Comparison of ENCODE assay signal across 9 mouse cellular contexts in genomic region chr13:97549384-97549783, GRCm38 (mm10).
DNase-seq lines count a peak whose midpoint lies in the region; ATAC-seq and TF ChIP-seq lines count a peak whose summit lies in the region.
"Had no signal": no experiment of that assay in that cellular context is flagged by ENCODE, and none has a peak within 500 bp of the region (broad histone marks: within the 10 kb centered on the region; RNA-seq: fewer than 3 reads in every experiment).

No protein-coding gene starts in this region.

- H3K4me1 ChIP-seq in kidney, embryonic 14.5 days (ENCODE audit: control insufficient read depth, insufficient read depth, low read length) = peaks cover 8% of the 10 kb centered on the region
- H3K4me1 ChIP-seq in midbrain, postnatal 0 days (ENCODE audit: insufficient read depth, low read length) = no peaks in the 10 kb centered on the region
- peaks cover 5% of the 10 kb centered on the region; the same call in 1 of the 2 replicates for H3K4me1 ChIP-seq in midbrain, embryonic 13.5 days (replicated peaks)
- peaks cover 6% of the 10 kb centered on the region; the same call in 1 of the 2 replicates for H3K4me1 ChIP-seq in hindbrain, postnatal 0 days (ENCODE audit: insufficient read depth, low read length)

- no peak for DNase-seq in kidney, adult 9 months
- no peak for DNase-seq in midbrain, postnatal 0 days (ENCODE audit: low spot score)
- DNase-seq in hindbrain, postnatal 0 days (ENCODE audit: low spot score) = no peak
- DNase-seq in embryo, embryonic 10.5 days (ENCODE audit: low spot score) = no peak
- no peak for DNase-seq in MN1 (ENCODE audit: low spot score)
- DNase-seq: adrenal gland, postnatal 14 days had no signal

- no peaks in the 10 kb centered on the region; the same call in 1 of the 2 replicates for H3K9me3 ChIP-seq in kidney, embryonic 14.5 days (ENCODE audit: control insufficient read depth, low read length)
- H3K9me3 ChIP-seq in midbrain, postnatal 0 days (ENCODE audit: low read length) = no peaks in the 10 kb centered on the region
- H3K9me3 ChIP-seq in midbrain, embryonic 13.5 days = no peaks in the 10 kb centered on the region; the same call in 1 of the 2 replicates
- no peaks in the 10 kb centered on the region for H3K9me3 ChIP-seq in hindbrain, postnatal 0 days (ENCODE audit: low read length)
- H3K9me3 ChIP-seq: G1E had no signal

- H3K36me3 ChIP-seq in kidney, embryonic 14.5 days (ENCODE audit: control insufficient read depth, insufficient read depth, low read length) = no peaks in the 10 kb centered on the region
- no peaks in the 10 kb centered on the region for H3K36me3 ChIP-seq in midbrain, postnatal 0 days (ENCODE audit: insufficient read depth, low read length)
- no peaks in the 10 kb centered on the region for H3K36me3 ChIP-seq in midbrain, embryonic 13.5 days
- no peaks in the 10 kb centered on the region for H3K36me3 ChIP-seq in hindbrain, postnatal 0 days (ENCODE audit: insufficient read depth, low read length)
- H3K36me3 ChIP-seq: G1E had no signal

- H3K4me2 ChIP-seq in kidney, embryonic 14.5 days (replicated peaks; ENCODE audit: low read depth, low read length) = no peak overlapping the region
- no peak overlapping the region for H3K4me2 ChIP-seq in midbrain, postnatal 0 days (ENCODE audit: low read depth, low read length, poor library complexity, severe bottlenecking)
- no peak overlapping the region for H3K4me2 ChIP-seq in midbrain, embryonic 13.5 days (replicated peaks)
- no peak overlapping the region for H3K4me2 ChIP-seq in hindbrain, postnatal 0 days (ENCODE audit: low read depth, low read length)

- no peaks in the 10 kb centered on the region for H3K27me3 ChIP-seq in kidney, embryonic 14.5 days (ENCODE audit: control insufficient read depth, insufficient read depth, low read length)
- no peaks in the 10 kb centered on the region for H3K27me3 ChIP-seq in midbrain, postnatal 0 days (ENCODE audit: insufficient read depth, low read length)
- H3K27me3 ChIP-seq in midbrain, embryonic 13.5 days = no peaks in the 10 kb centered on the region
- no peaks in the 10 kb centered on the region for H3K27me3 ChIP-seq in hindbrain, postnatal 0 days (ENCODE audit: insufficient read depth, low read length)

- no peak overlapping the region for H3K4me3 ChIP-seq in kidney, embryonic 14.5 days (ENCODE audit: low read length)
- H3K4me3 ChIP-seq in midbrain, postnatal 0 days (ENCODE audit: low read depth, low read length) = no peak overlapping the region
- no peak overlapping the region for H3K4me3 ChIP-seq in midbrain, embryonic 13.5 days (replicated peaks)
- H3K4me3 ChIP-seq in hindbrain, postnatal 0 days (ENCODE audit: low read length) = no peak overlapping the region

- TF ChIP-seq CTCF in midbrain, postnatal 0 days (IDR thresholded peaks at IDR 0.05) = no peak
- TF ChIP-seq CTCF in hindbrain, postnatal 0 days (IDR thresholded peaks at IDR 0.05; ENCODE audit: low read depth) = no peak

- 96% methylated on average over 6 of the region's 6 CpGs for WGBS in kidney, embryonic 14.5 days
- 88% methylated on average over 6 of the region's 6 CpGs for WGBS in midbrain, postnatal 0 days
- 93% methylated on average over 6 of the region's 6 CpGs for WGBS in midbrain, embryonic 13.5 days
- WGBS in hindbrain, postnatal 0 days = 65% methylated on average over 6 of the region's 6 CpGs

- ATAC-seq in kidney, embryonic 14.5 days (ENCODE audit: low FRiP score, low TSS enrichment) = no peak
- no peak for ATAC-seq in midbrain, postnatal 0 days (ENCODE audit: low FRiP score)
- no peak for ATAC-seq in midbrain, embryonic 13.5 days
- ATAC-seq in hindbrain, postnatal 0 days = no peak

- H3K9ac ChIP-seq in kidney, embryonic 14.5 days (ENCODE audit: low read depth, low read length) = no peak overlapping the region
- H3K9ac ChIP-seq in midbrain, postnatal 0 days (replicated peaks; ENCODE audit: low read length, poor library complexity, severe bottlenecking) = no peak overlapping the region
- H3K9ac ChIP-seq in midbrain, embryonic 13.5 days (replicated peaks) = no peak overlapping the region
- no peak overlapping the region for H3K9ac ChIP-seq in hindbrain, postnatal 0 days (replicated peaks; ENCODE audit: low read length)

- peak overlapping the region; percentile 92 for H3K27ac ChIP-seq in kidney, embryonic 14.5 days (ENCODE audit: low read depth, low read length)
- peak overlapping the region; percentile 44; the same call in 1 of the 2 replicates for H3K27ac ChIP-seq in midbrain, postnatal 0 days (ENCODE audit: low read depth, low read length)
- no peak overlapping the region for H3K27ac ChIP-seq in midbrain, embryonic 13.5 days
- H3K27ac ChIP-seq in hindbrain, postnatal 0 days = peak overlapping the region; percentile 60
